Mouse (Mus musculus): ENCODE data around the gene Nfam1. TPM values are rescaled to one million over a fixed set of nuclear protein-coding genes. Genes with fewer than 3 reads are reported as not detected.

Nfam1 gene
- polyA plus RNA-seq, 1 experiment from 2014 or later = 3.4 TPM

DNA sequence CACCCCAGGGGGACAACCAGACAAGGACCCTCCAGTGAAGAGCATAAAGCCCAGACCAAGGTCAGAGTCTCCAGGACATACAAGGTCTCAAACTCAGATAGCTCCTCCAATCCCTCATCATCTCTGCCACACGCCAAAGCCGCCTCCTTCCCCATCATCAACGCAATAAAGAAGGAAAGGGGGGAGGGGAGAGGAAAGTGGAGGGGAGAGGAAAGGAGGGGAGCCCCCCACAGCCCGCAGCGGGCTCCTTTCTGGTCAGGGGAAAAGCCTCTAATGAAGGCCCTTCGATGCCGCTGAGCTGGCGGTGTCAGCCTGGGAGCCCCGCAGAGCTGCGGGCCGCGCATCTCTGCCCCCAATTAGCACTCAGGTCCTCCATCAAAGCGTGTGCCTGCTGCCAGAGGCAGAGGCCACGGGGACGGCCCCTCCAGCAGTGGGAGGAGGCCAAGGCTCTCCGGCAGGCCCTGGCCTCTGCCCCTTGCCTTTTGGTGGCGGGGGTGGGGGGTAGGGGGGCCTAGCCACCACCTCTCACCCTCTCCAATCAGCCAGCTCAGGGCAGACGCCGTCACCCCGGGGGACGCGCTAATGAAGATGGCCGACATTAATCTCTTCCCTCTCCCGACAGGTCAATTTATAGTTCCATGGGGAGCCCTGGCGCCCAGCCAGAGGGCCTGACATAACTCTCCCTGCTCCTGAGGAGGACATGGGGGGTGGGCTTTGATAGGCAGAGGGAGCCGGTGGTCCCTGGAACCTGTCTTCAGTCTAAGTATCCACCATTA, 72.1 kb downstream of the Nfam1 start:
- peak overlapping the region; percentile 80 for H3K27ac ChIP-seq
- DNase-seq (ENCODE audit: low spot score) = no peak
- WGBS = 3% methylated on average over 26 of the region's 26 CpGs
- H3K27me3 ChIP-seq (ENCODE audit: insufficient read depth, poor library complexity, severe bottlenecking) = peaks cover 91% of the 10 kb centered on the region
- no peaks in the 10 kb centered on the region for H3K36me3 ChIP-seq
- H3K4me1 ChIP-seq = peaks cover 76% of the 10 kb centered on the region
- no peaks in the 10 kb centered on the region for H3K9me3 ChIP-seq
- peak overlapping the region; percentile 46 for H3K4me3 ChIP-seq

DNA sequence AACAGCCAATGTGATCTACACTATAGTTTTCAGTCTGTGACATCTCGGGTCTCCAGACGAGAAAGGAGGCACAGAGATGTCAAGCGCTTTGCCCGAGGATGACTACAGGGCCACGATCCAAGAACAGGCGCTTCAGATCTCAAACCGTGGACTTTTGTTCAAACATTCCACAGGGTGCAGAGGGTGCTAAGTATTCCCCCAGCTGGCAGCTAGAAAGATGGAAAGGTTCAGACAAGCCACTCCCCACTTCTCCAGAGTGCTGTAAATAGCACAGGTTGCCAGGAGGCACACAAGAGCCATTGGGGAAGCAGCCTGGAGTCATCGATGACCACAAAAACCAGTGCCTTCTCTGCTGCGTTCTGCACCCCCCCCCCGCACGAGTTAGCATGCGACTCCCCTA, 74.0 kb downstream of the Nfam1 start:
- WGBS = 44% methylated on average over 12 of the region's 12 CpGs
- peaks cover 91% of the 10 kb centered on the region for H3K27me3 ChIP-seq (ENCODE audit: insufficient read depth, poor library complexity, severe bottlenecking)
- no peaks in the 10 kb centered on the region for H3K9me3 ChIP-seq
- H3K4me1 ChIP-seq = peaks cover 77% of the 10 kb centered on the region
- 0 out of 2 replicates have a peak overlapping the region, but pooled peaks have one; percentile 6 for H3K4me3 ChIP-seq
- DNase-seq (ENCODE audit: low spot score) = no peak
- peak overlapping the region; percentile 26 for H3K27ac ChIP-seq
- H3K36me3 ChIP-seq = no peaks in the 10 kb centered on the region

GRCm38 (mm10) chr15:82958253-82958701, 74.8 kb downstream of the Nfam1 start:
- 9% methylated on average over 16 of the region's 16 CpGs for WGBS
- peak overlapping the region; percentile 31; the same call in 1 of the 2 replicates for H3K4me3 ChIP-seq
- H3K36me3 ChIP-seq = no peaks in the 10 kb centered on the region
- H3K27ac ChIP-seq = peak overlapping the region; percentile 26; the same call in 1 of the 2 replicates
- DNase-seq (ENCODE audit: low spot score) = no peak
- H3K4me1 ChIP-seq = peaks cover 86% of the 10 kb centered on the region
- H3K27me3 ChIP-seq (ENCODE audit: insufficient read depth, poor library complexity, severe bottlenecking) = peaks cover 98% of the 10 kb centered on the region
- H3K9me3 ChIP-seq = no peaks in the 10 kb centered on the region

DNA sequence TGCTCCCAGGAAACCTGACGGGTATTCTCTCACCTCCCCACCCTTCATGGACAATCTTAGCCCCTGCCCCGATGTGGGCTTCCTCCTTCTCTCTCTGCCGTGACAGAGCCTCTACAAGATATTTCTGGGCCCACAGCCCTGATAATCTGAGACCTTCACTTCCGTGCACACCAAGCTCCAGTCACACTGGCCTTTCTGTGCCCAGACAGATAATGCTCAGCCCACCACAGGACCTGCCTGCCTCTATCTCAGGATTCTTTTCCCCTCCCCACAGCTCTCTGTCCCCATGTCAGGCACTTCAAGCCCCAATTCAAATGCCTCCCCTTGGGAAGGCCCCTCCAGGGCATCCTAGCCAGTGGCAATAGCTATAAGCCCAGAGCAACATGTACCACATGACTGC, 76.4 kb downstream of the Nfam1 start:
- Histone ChIP-seq H3K9me3 (no peaks in the 10 kb centered on the region), H3K27ac (peak overlapping the region; percentile 18), H3K4me3 (no peak overlapping the region), H3K36me3 (no peaks in the 10 kb centered on the region), H3K27me3 (ENCODE audit: insufficient read depth, poor library complexity, severe bottlenecking) (peaks cover 99% of the 10 kb centered on the region), H3K4me1 (peaks cover 86% of the 10 kb centered on the region)
- DNase-seq (ENCODE audit: low spot score) = no peak
- WGBS = 34% methylated on average over 4 of the region's 4 CpGs

GRCm38 (mm10) chr15:82956310-82956709, 76.8 kb downstream of the Nfam1 start:
- Histone ChIP-seq H3K36me3 (no peaks in the 10 kb centered on the region), H3K4me1 (peaks cover 84% of the 10 kb centered on the region), H3K9me3 (no peaks in the 10 kb centered on the region), H3K4me3 (no peak overlapping the region), H3K27ac (peak overlapping the region; percentile 18; the same call in 1 of the 2 replicates), H3K27me3 (ENCODE audit: insufficient read depth, poor library complexity, severe bottlenecking) (peaks cover 99% of the 10 kb centered on the region)
- WGBS = 73% methylated on average over 3 of the region's 3 CpGs
- no peak for DNase-seq (ENCODE audit: low spot score)

- Histone ChIP-seq H3K9me3 (no peaks in the 10 kb centered on the region), H3K4me1 (peaks cover 84% of the 10 kb centered on the region), H3K27me3 (ENCODE audit: insufficient read depth, poor library complexity, severe bottlenecking) (peaks cover 99% of the 10 kb centered on the region), H3K36me3 (no peaks in the 10 kb centered on the region), H3K4me3 (no peak overlapping the region), H3K27ac (no peak overlapping the region)
- no peak for DNase-seq (ENCODE audit: low spot score)
- 84% methylated on average over 8 of the region's 8 CpGs for WGBS
Measured at GRCm38 (mm10) chr15:82955286-82955685, 77.8 kb downstream of the Nfam1 start.

GRCm38 (mm10) chr15:82954034-82954433, 79.1 kb downstream of the Nfam1 start:
- Histone ChIP-seq H3K4me1 (peaks cover 84% of the 10 kb centered on the region), H3K27me3 (ENCODE audit: insufficient read depth, poor library complexity, severe bottlenecking) (peaks cover 98% of the 10 kb centered on the region), H3K27ac (peak overlapping the region; percentile 26; the same call in 1 of the 2 replicates), H3K4me3 (no peak overlapping the region), H3K9me3 (no peaks in the 10 kb centered on the region), H3K36me3 (no peaks in the 10 kb centered on the region)
- 66% methylated on average over 5 of the region's 5 CpGs for whole genome bisulfite sequencing
- DNase-seq (ENCODE audit: low spot score) = no peak

DNA sequence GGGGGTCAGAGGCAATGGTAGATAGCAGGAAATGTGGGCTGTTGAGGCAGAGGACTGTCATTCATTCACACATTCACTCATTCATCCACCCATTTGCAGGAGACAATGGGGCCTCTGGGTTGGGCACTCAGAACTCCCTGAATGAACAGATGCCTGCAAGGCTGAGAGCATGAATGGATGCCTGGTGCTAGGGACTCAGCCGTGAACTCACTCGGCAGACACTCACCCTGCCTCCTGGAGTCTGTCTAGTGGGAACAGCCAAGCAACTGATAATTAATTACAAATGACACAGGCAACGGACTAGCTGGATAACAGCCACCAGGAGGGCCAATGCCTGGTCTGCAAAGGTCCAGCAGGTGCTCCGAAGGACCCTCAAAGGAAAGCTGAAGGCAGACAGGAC, 80.0 kb downstream of the Nfam1 start:
- Histone ChIP-seq H3K27me3 (ENCODE audit: insufficient read depth, poor library complexity, severe bottlenecking) (peaks cover 98% of the 10 kb centered on the region), H3K4me3 (no peak overlapping the region), H3K27ac (no peak overlapping the region), H3K9me3 (no peaks in the 10 kb centered on the region), H3K36me3 (no peaks in the 10 kb centered on the region), H3K4me1 (peaks cover 84% of the 10 kb centered on the region)
- WGBS = 31% methylated on average over 4 of the region's 4 CpGs
- DNase-seq (ENCODE audit: low spot score) = no peak

- H3K4me1 ChIP-seq = peaks cover 84% of the 10 kb centered on the region
- no peaks in the 10 kb centered on the region for H3K9me3 ChIP-seq
- no peaks in the 10 kb centered on the region for H3K36me3 ChIP-seq
- DNase-seq (ENCODE audit: low spot score) = no peak
- H3K27ac ChIP-seq = no peak overlapping the region
- H3K27me3 ChIP-seq (ENCODE audit: insufficient read depth, poor library complexity, severe bottlenecking) = peaks cover 98% of the 10 kb centered on the region
- WGBS = 4% methylated on average over 20 of the region's 20 CpGs
- H3K4me3 ChIP-seq = peak overlapping the region; percentile 25
Measured at GRCm38 (mm10) chr15:82952292-82952705, 80.8 kb downstream of the Nfam1 start.

- H3K4me1 ChIP-seq = peaks cover 76% of the 10 kb centered on the region
- H3K9me3 ChIP-seq = no peaks in the 10 kb centered on the region
- no peaks in the 10 kb centered on the region for H3K36me3 ChIP-seq
- peak; percentile 86 for DNase-seq (ENCODE audit: low spot score)
- H3K27ac ChIP-seq = 0 out of 2 replicates have a peak overlapping the region, but pooled peaks have one; percentile 9
- H3K4me3 ChIP-seq = no peak overlapping the region
- peaks cover 99% of the 10 kb centered on the region for H3K27me3 ChIP-seq (ENCODE audit: insufficient read depth, poor library complexity, severe bottlenecking)
- 19% methylated on average over 8 of the region's 8 CpGs for WGBS
Measured at GRCm38 (mm10) chr15:82950246-82950645, 82.9 kb downstream of the Nfam1 start.

GRCm38 (mm10) chr15:82947431-82947830, 85.7 kb downstream of the Nfam1 start:
- H3K27me3 ChIP-seq (ENCODE audit: insufficient read depth, poor library complexity, severe bottlenecking) = peaks cover 99% of the 10 kb centered on the region
- no peak for DNase-seq (ENCODE audit: low spot score)
- H3K4me3 ChIP-seq = no peak overlapping the region
- H3K27ac ChIP-seq = no peak overlapping the region
- no peaks in the 10 kb centered on the region for H3K36me3 ChIP-seq
- H3K4me1 ChIP-seq = peaks cover 56% of the 10 kb centered on the region
- no peaks in the 10 kb centered on the region for H3K9me3 ChIP-seq
- 56% methylated on average over 5 of the region's 5 CpGs for WGBS

DNA sequence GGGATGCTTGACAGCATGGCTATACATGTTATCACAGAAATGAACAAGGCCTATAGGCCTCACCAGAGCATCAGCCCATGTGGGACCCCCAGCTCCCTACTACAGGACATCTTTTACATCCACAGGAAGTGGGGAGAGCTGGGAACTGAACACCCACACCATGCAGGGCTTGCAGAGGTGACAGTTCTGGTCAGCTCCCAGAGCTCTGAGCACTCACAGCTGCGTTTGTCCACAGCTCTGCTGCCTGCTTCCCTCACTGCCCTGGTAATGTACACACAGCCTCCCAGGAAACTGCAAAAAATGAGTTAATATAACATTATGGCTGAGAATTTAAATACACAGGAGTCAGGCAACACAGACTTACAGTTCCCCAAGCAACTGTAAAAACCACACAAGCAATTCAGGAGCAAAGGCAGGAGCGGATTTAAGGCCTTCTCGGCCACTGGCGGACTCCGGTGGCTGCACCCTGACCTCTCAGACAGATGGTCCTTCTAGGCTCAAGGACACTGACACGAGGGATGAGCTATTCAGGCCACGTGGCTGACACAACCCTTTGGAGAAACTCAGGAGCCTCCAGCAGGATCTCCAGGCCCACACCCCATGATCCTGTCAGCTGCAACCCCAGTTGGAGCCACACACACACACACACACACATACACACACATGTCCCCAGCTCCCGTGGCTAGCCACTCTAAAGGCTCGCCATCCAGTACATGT, 88.5 kb downstream of the Nfam1 start:
- Histone ChIP-seq H3K27me3 (ENCODE audit: insufficient read depth, poor library complexity, severe bottlenecking) (peaks cover 99% of the 10 kb centered on the region), H3K27ac (no peak overlapping the region), H3K4me1 (peaks cover 44% of the 10 kb centered on the region), H3K4me3 (no peak overlapping the region), H3K9me3 (no peaks in the 10 kb centered on the region), H3K36me3 (peaks cover under 1% of the 10 kb centered on the region; the same call in 1 of the 2 replicates)
- 80% methylated on average over 9 of the region's 9 CpGs for WGBS
- DNase-seq (ENCODE audit: low spot score) = no peak
